Mouse (Mus musculus): ENCODE measurements at regions not wholly inside any gene's neighbourhood (a gene's known extent, or its start where the extent isn't known, plus 50 kb on each side); places are given as distances from the start of the nearest gene placed in this dataset.

DNA sequence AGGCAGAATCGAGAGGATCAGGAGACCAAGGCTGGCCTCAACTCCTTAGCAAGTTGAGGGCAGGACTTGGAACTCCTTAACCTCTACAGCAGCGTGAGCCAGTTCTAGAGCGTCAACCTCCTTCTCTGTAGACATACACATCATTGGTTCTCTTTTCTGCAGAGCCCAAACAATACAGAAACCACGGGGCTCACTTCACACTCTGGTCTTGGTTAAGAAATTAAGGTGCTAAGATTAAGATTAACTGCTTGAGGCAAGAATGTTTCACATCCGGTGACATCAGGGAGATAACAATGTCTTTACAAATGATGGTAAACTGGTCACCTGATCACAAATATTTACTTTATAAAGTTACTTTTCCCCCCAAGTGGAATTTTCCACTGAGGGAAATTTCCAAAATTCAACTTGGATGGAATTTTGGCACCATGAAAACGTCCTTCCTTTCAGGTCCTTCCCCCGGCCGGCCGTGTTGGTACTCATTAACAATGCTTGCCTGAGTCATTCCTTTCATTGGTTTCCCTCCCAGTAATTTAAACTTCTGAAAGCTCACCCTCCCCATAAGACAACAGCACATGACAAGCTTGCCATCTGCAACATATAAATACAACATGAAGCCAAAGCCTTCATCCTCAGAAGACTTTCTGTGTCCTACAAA lies 77.3 kb upstream of the Kdm7a start:
- no peak for DNase-seq (ENCODE audit: low read depth)

DNA sequence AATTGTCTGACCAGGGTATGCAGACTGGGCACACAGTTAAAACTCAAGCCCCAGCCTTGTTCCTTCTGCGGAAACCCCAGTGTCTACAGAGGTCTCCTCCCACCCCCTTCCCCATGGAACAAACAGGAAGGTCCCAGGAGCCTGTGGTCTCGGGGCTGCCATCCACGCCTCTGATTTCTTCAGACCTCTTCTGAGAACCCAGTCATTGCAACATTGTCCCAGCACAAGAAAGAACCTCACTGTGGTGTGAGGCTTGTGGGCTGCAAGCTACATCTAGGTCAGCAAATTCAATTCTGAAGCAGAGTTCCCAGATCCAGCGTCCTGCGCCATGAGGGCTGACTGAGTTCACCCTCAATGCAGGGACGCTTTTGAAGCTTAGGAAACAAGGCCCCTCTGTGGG lies 71.7 kb upstream of the Kdm7a start:
- no peak for DNase-seq (ENCODE audit: low read depth)

DNA sequence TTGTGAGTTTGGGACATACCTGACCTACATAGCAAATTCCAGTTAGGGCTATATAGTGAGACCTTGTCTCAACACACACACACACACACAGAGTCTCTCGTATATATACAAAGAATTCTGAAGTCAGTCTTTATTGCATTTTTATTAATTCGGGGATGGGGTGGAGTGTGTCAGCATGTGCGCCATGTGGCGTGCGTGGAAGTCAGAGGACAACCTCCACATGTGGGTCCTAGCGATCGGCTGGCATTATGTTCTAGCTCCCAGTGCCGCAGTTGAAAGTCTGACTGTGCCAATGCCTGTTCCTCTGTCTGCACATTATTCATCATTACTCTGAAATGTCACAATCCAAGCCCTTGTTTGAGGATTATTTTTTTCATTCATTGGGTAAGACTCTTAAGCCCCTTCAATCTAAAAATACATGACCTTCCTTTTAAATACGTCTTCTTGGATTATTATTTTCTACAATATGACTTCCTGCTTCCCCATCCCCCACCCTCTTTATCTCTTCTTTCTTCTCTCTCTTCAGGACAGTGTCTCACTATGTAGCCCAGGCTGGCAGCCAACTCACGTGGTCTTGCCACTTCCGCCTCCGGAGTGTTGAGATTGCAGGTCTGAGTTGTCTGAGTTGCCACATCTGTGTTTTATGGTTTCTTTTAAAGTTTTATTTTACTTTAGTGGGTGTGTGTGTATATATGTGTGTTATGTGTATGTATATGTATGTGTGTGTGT lies 68.3 kb upstream of the Kdm7a start:
- peak; percentile 80 for DNase-seq (ENCODE audit: low read depth)

DNA sequence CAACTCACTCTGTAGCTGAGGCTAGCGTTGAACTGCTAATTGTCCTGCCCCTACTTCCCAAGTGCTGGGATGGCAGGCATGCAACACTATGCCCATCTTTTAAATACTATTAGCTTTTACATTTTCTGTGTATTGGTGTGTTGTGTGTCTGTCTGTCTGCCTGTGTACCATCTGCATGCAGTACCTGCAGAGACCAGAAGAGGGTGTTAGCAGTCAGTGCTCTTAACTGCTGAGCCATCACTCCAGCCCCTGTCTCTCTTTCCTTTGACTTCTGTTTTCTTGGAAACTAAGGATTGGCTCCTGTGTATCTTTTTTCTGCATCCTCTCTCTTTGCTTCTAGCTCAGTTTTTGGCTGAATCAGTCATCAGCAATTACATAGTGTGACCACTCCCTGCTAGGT lies 66.8 kb upstream of the Kdm7a start:
- DNase-seq (ENCODE audit: low read depth) = no peak

DNA sequence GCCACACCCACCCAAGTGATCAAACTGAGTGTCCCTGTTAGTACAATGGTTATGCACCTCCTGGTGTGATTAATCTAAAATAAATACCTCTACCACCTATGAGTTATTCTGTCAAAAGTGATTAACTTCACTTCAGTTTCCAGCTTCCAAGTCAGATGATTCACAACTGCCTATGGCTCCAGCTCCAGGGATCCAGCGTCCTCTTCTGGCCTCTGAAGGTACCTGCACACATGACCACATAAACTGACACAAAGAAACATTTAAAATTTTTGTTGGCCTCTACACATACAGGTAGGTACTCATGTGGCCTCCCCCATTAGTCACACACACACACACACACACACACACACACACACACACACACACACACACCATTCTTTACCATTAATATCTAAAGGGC lies 63.9 kb upstream of the Kdm7a start:
- DNase-seq (ENCODE audit: low read depth) = no peak

DNA sequence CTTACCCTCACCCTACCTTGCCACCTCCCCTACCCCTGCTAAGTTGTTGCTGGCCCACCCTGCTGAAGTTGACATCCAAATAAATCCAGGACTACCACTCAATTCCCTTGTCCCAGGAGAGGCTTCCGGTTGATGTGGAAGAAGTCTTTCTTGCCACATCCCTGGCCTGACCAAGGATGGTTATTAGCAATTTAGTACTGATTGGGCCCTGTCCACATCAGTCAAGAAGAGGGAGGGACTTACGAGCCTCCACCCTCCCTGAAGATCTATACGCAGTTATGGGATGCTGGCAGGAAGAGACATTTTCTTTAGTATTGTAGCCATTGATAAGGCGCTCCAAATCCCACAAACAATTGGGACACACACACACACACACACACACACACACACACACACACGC lies 63.1 kb upstream of the Kdm7a start:
- no peak for DNase-seq (ENCODE audit: low read depth)

DNA sequence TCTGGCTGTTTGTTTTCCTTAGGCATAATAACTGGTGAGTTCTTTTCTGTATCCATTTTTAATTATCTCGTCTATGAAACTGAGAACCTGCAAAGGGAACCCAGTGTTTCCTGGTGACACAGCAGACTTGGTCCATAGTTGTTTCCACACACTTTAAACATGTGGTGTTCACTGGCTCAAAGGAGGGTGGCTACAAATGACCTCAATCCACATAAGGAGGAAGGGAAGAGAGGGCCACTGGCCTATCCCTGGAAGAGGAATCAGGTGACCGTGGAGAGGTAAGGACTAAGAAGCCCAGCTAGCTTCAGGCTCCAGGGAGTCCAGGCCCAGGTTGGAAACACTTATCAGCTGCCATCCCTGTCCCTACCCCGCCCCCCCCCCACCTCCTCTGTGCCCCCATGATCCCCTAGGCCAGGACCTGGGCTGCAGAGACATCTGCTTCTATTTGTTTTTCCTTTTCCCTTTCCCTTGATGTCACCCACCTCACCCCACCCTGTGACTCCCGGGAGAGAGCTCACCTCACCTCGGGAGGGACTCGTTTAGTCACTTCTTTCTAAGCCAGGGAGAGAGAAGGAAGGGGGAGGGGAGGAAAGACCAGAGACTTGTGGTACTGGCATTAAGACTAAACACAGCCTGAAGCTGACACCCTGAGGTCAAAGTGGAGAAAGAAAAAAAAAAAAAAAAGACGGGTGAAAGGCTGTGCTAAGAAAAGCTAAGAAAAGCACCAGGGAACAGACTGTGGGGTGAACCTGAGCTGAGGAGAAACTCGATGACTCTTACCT lies 62.2 kb upstream of the Kdm7a start:
- DNase-seq (ENCODE audit: low read depth) = peak; percentile 47

DNA sequence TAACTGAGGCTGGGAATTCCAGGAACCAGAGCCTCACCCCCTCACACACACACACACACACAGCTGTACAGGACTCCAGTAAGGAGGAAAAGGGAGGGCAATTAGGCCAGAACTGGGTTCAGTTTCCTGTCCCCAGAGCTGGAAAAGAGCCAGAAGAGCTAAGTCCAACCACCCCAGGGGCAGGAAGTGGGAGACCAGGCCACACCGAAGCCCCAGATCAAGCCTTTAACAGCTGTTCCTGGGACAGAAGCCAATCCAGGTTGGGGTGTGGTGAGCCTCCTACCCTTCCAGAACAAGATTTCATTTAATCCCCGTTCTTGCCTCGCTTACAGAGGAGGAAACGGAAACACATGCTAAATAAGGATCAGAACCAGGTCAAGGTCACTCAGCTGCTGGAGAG lies 58.1 kb upstream of the Kdm7a start:
- DNase-seq (ENCODE audit: low read depth) = no peak

DNA sequence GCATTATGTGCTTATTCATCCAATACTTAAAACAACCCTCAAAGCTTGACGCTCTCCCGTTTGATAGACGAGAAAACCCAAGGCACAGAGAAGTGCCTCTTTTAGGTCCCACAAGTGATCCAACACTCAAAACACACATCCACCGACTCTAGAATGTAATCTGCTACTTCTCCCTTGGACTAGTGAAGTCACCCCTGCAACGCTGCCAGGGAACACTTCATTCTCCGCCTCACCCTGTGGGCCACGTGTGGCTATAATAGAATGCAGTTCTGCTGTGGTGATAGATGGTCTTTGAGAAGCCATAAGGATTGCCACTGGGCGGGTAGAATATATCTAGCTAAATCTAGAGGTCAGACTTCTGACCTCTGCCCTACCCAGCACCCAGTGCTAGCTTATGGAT lies 57.0 kb upstream of the Kdm7a start:
- DNase-seq (ENCODE audit: low read depth) = no peak

DNA sequence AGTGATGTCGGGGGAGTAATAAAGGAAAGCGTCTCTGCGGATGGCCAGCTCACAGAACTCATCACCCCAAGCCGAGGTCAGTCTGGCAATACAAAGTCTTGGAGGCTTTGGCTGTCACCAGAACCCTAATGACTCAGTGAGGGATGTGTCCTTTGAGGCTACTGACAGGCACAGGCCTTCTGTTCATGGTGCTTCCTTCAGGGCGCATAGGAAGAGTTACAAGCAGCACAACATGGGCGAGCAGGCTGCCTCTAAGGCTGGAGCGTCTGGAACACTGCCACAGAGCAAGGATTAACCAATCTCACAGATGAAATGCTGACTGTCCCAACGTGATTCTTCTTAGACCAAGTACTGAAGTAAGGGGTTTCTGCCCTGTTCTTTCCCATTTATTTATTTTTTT lies 55.4 kb upstream of the Kdm7a start:
- no peak for DNase-seq (ENCODE audit: low read depth)

DNA sequence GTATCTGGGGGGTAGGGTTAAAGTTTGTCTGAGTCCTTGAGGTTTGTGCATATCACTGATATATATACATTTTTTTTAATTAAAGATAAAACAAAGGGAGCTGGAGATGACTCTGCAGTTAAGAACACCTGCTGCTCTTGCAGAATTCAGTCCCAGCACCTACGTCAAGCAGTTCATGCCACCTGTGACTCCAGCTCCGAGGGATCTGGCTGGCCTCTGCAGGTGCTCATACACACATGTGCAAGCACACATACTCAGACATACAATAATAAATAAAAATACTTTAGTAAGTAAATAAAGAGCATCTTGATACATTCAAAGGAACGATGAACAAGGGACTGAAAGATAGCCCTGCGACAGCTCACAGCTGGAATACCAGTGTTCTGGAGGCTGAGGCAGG lies 53.9 kb upstream of the Kdm7a start:
- DNase-seq (ENCODE audit: low read depth) = no peak

DNA sequence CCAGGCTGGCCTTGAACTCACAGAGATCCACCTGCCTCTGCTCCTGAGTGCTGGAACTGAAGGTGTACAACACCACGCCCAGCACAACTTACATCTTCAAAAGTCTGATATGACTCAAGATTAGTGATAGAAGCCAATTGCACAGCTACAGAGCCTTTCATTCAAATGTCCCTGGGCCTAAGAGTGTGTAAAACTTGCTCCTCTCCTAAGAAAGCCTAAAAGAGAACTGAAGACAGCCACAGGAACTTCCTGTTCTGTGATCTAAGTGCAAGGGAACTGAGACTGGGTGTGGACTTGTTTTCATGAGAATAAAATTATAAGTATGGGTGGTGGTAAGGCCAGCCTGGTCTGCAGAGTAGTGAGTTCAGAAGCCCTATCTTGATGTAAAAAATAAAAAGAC lies 52.5 kb upstream of the Kdm7a start:
- DNase-seq (ENCODE audit: low read depth) = peak; percentile 75

DNA sequence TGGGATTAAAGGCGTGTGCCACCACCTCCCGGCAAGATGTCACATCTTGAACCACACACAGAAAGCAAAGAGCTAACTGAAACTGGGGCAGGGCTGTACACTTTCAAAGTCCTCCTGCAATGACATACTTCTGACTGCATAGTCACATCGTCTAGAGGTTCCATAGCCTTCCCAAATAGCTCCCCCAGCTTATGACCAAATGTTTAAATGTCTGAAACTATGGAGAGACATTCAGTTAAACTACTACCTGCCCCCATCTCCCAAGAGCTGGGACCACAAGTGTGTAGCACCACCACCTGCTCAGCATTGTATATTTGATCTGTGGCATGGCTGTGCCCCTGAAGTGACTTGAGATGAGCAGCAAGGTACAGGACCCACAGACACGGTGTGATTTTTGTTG lies 52.1 kb upstream of the Kdm7a start:
- DNase-seq (ENCODE audit: low read depth) = peak; percentile 55

DNA sequence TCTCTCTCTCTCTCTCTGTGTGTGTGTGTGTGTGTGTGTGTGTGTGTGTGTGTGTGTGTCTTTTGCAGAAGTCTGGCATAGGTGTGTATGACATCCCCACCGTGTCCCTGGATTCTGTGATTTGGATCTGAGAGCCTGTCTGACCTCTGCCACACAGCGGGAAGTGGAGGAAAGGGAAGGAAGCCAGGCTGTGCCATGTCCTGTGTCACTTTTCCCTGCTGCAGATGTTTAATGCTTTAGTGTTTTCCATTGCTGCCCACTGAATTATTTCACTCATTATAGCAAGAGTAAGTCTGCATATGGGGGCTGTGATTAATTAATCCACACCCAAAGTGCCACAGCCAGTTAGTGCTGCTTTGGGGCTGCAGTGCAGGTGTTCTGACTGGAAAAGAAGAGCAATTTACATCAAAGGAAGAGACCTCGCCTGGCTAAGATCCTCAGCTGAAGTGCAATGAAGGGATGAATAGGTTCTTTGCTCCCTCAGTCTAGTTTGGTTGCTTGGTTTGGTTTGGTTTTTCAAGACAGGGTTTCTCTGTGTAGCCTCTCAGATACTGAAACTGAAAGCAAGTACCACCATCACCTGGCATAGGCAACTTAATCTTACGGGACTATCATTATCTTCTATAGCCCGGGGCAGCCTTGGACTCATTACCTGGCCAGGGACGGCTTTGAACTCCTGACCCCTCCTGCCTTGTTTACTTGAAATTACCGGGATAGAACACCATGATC lies 51.2 kb upstream of the Kdm7a start:
- DNase-seq (ENCODE audit: low read depth) = peak; percentile 65

DNA sequence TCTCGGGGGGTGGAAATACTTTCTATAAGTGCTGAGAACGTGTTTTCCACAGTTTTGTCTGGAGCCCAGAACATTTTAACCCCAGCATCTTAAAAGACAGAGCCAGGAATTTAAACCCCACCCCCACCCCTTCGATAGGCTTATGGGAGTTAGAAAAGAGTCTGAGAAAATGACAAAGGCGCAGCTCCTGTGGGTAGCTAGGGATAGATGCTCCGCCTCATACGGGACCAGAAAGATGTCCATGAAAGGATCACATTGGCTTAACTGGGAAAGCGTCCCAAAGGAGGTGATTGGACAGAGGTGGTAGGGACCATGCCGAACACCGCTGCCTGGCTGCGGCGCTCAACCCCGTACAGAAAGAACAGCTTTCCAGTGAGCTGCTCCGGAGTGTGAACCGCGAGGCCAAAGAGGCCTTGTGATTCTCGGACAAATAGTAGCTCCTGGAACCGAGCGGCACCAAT lies 50.6 kb upstream of the Kdm7a start:
- DNase-seq (ENCODE audit: low read depth) = peak; percentile 66

DNA sequence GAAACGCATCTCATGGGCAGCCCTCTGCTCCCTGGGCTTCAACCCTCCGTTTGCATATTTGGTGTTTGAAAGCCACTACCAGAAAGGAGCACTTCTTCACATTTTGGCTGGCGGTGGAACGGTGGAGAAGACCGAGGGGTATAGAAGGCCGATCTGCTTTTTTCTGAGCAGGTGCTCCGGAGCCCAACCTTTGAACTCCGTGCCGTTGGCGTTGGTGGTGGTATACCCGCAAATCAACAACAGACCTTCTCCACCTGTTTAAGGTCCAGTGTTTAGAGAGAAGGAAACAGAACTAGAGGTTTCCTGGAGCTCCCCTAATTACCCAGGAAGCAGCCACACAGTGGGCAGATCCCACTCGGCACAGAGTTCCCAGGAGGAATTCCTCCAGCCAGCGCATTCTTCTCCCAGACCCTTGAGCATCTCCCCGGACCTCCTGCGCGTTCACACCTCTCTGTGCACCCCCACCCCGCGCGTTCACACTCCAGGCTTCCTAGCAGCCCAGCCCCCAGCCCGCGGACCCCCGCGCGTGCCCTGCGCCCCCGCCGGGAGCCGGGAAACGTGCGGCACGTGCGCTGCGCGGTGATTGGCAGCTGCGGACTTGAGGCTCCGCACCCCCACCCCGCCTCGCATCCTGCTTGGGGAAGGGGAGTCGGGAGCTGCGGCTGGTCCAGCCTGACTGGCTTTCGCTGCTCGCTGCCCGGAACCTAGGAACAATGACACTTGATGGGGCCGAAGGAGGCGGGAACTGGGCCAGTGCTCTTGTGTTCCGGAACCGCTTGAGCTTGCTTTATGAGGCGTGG lies 49.9 kb upstream of the Kdm7a start:
- peak; percentile 63 for DNase-seq (ENCODE audit: low read depth)

All from naive thymus-derived CD4-positive, alpha-beta T cell, adult 2 months (primary cell).